Mouse (Mus musculus) ES-CJ7 (cell line): ENCODE measurements around the gene Adcy10.

Source experiments
- DNase-seq: peaks from one replicate; pipeline ENCODE4 v3.0.0; 2011; ENCODE audit warnings: low read depth, low spot score

The Adcy10 gene

DNA sequence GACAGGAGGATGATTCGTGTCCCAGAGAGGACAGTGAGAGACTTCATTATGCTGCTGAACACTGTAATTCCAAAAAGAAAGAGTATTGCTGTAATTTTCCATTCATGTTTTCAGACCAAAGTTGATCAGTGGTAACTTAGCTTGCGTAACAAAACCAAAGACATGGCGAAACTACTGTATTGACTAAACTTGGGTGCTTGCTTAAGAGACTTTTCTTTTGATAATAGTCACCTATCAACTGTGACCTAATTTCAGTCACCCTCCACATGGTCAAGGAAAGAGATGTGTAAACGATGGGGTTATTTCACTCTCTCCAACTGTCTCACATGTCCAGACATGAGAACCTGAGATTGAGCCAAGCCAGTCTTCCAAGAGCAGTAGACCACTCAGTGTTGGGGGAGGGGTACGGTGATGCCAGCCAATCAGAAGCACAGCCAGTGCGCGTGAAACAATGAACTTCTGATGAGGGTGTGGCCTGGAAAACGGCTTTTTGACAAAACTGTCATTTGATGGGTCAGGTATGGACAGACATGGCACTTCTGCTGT is at the start of gene Adcy10:
Adcy10 (plus strand) TSS at position 496 of the 546 bp plus-strand sequence.
- peak; percentile 4 for DNase-seq

DNA sequence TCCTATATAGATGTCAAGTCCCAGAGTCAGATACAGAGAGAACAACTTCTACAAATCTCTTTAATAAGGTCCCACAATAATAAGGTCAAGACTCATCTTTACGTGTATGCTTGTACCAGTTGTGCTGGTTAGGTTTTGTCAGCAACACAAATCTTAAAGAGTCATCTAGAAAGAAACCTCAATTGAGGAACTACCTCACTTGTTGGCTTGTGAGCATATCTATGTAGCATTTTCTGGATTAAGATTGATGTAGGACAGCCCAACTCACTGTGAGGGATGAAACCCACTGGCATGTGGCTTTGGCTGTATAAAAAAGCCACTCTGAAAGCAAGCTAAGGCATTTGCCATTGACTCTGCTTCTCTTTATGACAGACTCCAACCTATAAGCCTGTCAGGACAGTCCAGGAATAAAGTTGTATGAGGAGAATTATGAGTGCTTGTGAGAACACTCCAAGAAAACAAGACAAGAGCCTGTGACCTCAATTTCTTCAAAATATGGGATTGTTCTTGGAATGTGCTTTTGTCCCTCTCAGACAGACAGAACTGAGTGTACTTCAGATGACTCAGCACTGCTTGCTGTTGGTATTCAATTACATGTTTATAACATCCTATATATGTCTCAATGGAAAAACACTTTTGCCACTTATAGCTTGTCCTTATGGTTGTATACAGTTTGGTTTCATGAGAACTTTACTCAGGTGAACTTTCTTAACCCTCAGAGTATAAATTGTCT is 46.5 kb upstream of the Adcy10 start:
- DNase-seq, result no peak

DNA sequence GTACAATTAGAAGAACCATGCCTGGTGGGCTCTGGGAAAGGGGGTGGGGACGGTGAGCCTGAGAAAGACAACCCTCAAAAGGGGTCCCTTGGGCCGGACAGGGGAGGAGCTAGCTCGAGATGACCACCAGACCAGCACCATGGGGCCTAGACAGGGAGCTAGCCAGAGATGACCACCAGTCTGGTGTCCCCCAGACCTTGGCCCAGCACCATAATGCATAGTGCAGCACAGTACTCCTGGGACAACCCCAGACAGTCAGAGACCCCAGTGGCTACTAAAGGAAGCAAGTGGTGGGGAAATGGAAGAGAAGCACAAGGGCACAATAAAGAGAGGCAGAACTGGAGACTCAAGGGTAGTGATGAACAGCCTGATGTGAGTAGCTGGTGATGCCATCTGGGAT is 44.2 kb upstream of the Adcy10 start:
- no peak for DNase-seq

DNA sequence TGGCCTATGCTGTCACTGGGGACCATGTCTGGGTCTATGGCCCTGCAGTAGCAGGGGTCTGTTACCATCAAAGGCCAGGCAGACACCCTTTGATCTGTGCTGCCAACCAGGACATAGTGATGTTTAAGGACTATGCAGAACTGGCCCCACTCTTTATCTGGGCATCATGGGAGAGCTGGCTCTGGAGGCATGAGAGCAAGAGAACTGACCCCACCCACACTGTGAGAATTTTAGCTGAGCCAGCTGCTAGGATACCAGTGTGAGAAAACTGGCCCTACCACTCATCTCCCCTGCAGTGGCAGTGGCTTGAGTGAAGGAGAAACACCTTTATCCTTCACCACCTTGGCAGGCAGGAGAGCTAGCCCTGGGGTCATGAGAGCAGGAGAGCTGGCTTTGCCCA is 43.8 kb upstream of the Adcy10 start:
- no peak for DNase-seq

DNA sequence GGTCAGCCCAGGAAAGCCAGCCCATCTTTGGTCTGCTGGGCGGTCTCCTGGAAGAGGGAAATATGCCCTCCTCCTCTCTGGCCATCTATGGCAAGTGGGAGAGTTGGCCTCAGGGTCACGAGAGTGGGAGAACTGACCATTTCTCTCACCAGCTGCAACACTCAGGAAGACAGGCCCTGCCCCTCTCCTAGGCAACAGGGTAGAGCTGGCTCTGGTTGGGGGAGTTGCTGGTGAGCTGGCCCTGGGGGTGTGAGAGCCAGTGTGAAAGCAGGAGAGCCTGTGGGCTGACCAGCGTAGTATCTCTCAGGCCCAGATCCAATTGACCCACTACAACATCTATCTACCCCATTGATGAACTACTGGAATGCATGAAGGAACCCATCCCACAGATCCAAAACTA is 43.3 kb upstream of the Adcy10 start:
- DNase-seq, result no peak

DNA sequence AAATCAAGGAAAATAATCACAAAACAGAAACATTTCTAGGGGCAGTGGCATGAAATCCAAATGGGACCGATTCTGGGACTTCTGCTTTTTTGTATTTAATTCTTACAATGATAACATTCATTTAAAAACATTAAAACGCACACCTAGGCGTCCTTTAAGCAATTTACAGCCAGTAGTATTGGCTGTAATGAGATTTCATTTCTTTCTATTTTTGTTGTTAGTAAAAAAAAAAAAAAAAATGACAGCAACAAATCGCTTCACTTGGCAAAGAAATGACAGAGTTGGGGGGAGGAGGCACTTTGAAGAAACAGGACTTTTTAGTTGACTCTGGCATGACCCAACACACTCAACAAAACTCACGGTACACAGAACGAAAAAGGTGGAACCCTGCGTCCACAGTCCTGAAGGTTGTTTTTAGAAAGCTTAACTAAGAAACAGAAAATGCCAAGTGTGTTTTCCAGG is 25.9 kb upstream of the Adcy10 start:
- DNase-seq, result no peak

DNA sequence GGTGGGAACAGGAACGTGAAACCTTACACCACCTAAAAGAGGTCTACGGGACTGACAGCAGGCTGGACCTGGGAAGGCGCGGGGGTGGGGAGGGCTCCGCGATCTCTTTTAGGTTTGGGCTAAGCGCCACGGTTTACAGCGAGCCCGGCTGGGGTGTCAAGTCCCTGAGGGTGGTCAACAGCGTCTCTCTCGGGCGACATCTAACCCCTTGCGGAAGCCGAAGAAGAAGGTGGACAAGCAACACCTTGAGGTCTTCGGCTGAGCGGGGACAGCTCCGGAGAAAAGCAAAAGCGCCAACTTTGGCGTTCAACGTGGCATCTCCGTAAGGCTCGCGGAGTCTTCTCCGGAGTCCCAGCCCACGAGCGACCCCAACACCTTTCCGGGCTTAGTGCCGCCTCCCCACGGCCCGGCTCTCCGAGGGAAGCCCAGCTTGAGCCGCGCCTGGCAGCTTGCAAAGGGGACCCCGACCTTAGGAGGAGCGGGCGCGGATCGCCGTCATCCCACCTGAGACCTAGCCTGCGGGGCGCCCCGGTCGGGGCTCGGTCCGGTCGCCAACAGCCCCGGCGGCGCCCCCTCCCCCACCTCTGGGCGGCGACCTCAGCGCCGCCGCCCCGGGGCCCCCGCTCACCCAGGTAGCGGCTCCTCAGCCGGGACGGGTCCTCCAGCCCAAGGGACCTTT is 25.3 kb upstream of the Adcy10 start:
- peak; percentile 58 for DNase-seq

DNA sequence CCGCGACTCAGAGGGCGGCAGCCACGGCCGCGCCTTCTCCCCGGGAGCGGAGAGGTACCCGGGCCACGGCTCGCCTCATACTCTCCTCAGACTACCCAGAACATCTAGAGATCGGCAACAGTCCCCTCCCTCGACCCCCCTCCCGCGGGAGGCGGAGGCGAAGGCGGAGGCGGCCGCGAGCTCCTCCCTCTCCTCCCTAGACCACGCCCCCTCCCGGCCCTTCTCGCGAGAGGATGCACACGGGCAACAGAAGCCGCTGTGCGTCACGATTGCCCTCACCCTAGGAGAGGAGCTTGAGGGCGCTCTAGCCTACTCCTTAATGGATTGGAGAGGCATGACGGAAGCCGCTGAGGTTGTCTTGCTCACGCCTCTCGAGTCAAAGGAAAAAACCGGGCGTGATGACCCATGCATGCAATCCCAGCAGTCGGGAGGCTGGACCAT is 24.6 kb upstream of the Adcy10 start, which contains the start of the genes Dcaf6 and Mpc2:
Dcaf6 (minus strand) TSS at position 116 of the 441 bp plus-strand sequence.
Mpc2 (plus strand) TSS at position 278 of the 441 bp plus-strand sequence.
- DNase-seq, result peak; percentile 99

DNA sequence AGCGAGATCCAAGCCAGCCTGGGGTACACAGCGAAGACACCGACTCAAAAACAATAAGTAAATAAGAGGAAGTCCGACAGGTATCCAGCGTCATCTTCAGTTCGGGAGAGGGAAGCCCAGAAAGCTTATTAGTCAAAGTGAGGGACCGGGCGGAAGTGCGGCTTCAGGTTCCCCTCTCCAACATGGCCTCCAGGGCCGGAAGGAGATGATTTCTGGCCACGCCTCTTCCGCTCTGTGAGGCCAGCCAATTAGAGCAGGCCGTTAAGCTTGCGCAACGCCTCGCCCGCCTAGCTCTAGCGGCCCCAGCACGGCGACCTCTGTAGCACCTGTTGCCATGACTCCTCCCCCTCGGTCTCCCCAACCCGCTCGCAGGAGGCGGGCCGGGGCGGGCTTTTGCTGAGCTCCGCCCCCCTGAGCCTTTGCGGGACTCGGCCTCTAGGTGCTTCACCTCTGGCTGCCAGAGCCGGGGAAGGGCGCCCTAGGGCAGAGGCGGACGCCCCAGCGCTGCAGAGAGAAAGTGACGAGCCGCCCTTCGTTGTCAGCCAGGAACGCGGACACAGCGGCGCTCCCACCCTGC is 24.1 kb upstream of the Adcy10 start:
- DNase-seq, result peak; percentile 100

DNA sequence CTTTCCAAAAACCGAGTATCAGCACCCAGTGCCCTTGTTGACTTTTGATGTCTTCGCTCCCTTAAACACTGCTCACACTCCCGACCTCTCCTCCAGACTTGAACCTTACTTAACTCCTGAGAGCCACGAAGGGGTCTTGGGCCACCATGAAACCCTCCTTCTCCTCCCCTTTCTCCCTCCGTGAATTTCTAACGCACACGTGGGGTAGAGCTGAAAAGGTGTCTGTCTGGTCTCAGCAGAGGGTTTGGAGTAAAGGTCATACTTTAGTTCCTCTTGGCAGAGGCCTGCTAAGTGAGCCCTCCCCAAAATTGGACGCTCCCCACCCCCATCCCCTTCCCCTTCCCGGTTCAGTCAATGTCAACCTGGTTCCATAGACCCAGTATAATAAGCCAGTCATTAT is 23.3 kb upstream of the Adcy10 start:
- peak; percentile 34 for DNase-seq

DNA sequence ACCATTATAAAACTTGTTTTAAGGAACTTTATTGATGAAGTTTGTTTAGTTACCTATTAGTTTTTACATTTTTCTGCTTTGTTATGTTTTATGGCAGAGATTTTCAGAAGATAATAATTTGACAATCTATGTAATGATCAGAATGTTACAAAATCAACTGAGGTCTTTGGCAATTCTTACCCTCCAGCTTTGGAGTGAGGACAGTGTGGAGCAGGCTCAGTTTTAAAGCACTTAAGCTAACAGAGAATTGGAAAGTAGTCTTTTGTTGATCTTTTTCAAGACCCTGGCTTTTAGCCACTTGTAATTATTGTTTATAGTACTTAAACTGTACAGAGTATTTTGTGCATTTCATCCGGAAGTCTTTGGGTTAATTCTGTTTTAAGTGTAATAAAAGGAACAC is 22.1 kb upstream of the Adcy10 start:
- DNase-seq, result no peak

DNA sequence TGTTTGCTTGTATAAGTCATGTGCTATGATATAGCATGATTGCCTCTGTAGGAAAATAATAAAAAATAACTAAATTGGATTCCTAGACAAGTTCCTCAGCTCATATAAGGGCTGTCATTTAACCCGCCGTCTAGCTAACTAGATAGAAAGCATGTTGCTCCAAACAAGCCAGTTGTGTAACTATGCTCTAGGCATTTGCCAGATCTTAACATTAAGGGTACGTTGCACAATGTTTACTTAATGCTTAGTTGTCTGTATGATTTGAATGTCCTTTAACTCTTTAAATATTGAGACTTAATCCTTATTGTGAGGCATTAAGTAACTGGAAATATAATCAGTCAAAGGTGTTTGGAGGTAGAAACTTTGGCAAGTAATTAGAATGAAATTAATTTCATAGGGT is 20.4 kb upstream of the Adcy10 start:
- no peak for DNase-seq

DNA sequence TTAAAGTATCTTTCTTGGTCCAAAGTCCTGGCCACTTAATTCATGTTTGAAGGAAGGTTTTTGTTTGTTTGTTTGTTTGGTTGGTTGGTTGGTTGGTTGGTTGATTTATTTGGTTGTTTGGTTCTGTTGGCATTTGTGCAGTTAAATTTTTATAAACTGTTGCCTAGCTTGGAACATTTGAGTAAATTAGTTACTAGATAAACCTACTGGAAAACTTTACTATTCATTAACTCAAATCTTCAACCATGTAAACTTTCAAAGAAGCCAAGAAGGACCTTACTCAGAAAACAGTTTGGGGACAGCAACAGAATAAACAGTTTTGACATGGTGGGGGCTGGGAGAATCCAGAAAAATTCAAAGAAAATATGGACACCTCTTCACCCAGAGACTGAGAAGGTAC is 16.0 kb upstream of the Adcy10 start:
- no peak for DNase-seq

DNA sequence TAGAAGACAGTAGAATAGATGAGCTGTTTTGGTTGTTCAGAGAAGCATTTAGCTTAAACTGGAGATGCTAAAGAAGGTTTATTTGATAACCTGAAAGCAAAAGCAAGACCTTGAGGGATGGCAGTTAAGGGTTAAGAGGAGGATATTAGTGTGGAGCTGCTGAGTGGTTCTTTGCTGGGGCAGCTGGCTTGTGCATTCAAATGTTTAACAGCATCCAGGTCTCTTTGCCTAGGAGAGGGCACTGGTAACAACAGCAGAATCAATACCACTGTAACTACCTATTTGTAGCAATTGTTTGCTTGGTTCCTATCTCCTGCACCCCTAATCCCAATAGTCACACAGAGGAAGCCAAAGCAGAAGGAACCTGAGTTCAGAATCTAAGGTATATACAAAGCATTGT is 15.3 kb upstream of the Adcy10 start:
- DNase-seq, result no peak

DNA sequence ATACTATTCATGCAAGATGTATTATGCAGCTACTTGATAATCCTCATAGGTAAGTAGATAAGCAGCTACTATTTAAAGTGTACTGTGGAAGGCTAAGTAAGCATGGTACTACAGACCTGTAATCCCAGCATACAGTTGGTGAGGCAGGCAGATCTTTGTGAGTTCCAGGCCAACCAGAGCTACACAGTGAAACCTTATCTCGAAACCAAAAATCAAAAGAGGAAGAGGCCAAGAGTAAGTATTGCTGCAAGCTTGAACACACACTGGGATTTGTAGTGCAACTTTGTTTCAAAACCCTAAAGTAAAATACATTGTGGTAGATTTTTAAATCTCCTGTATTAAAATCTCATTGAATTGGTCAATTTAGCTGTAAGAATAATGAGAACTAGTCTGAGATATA is 13.5 kb upstream of the Adcy10 start:
- DNase-seq, result no peak

DNA sequence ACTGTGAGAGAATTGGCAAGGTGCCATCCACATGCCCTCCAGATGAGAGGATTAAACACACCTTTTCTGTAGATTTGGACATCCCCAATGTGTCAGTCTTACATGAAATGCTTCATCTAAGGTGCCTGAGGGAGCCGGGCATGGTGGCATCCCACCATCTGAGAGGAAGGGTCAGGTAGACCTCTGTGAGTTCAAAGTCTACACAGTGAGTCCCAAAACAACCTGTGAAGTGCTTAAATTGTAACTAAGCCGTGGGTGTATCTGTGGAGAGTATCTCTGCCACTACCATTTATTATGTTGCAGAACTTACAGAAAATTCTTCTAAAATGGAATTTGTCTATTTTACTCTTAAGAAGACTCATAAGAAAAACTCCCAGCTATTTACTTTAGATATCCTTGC is 1.1 kb downstream of the Adcy10 start:
- no peak for DNase-seq

DNA sequence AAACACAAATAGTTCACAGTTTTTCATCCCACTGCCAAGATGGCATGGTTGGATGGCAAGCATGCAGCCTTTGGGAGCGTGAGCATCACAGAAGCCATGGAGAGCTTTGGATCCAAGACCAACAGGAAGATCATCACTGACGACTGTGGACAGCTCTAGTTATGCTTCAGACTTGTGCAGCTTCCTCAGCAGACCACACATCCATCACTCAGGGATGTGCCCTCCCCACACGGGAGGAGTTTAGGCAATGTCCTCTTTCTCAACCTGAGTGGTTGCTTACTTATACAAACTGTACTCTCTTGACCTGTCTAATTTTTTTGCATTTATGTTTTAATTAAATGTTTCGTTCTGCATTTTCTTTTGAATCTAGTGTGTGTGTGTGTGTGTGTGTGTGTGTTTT is 4.2 kb downstream of the Adcy10 start:
- no peak for DNase-seq

DNA sequence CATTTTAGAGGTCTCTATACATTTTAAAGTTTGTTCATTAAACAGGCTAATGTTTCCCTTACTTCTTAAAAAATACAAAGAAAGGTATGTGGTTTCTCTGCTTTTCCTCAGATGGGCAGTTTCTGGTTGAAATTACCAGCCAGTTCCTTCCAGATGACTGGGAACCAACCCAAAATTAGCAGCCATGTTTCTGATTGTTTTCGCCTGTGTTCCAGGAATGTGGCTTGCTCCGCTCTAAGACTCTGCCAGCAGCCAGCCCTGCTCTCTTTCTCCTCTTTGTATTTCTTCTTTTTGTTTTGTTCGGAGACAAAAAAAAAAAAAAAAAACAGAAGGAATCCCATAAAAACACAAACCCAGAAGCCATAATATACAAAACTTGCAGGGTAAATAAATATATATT is 13.9 kb downstream of the Adcy10 start:
- DNase-seq, result no peak

DNA sequence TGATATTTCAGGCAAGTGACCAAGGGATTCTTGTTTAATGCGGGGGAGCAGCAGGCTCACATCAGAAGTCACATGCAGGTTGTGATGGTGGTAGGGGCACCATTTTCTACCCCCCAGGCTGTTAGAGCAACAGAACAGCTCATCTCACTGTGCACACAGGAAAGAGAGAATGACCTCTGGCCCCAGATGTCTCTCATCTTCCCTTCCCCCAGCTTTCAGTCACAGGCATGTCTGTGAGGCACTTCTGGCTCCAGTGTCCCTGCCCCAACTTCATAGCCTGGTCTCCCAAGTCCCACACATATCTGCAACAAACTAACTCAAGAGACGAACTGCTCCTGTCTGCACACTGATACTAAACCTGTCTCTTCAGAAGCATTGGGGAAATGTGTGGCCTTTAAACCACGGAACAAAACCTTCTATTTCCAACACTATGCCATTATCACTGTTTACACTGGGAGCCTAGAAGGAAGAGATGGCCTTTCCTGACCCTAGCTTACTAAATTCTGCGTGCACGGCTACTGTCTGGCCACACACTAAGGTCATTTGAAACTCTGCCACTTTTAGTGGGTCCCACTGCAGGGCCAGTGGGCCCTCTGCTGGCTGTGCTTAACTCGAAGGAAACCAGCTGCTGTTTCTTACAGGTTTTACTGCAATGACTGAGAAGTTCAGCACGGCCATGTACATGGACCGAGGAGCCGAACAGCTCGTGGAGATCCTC is 18.5 kb downstream of the Adcy10 start:
- DNase-seq, result no peak

DNA sequence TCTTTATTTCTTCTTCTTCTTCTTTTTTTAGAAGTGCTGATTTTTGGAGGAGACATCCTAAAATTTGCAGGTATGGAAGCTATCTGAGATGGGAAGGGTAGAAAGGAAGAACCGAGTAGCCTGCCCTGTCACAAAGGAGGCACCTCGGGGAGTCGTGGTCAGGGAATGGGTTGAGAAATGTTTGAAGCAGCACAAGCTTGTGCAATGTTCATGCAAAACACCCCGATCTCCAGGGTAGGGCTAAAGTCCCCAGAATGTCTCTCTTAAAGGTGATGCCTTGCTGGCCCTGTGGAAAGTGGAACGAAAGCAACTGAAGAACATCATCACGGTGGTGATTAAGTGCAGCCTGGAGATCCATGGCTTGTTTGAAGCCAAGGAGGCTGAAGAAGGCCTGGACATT is 21.3 kb downstream of the Adcy10 start:
- DNase-seq, result no peak

DNA sequence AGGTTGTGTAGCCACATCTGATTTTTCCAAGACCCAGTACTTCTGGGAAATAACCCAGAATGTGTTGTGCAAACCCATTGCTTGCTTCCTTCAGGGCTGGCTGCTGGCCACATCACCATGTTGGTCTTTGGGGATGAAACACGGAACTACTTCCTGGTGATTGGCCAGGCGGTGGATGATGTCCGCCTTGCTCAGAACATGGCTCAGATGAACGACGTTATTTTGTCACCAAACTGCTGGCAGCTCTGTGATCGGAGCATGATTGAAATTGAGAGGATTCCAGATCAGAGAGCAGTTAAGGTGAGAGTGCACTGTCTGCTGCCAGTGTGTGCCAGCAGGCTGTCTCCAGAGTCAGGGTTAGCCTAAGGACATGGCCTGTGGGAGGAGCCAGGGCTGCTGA is 25.2 kb downstream of the Adcy10 start:
- no peak for DNase-seq

DNA sequence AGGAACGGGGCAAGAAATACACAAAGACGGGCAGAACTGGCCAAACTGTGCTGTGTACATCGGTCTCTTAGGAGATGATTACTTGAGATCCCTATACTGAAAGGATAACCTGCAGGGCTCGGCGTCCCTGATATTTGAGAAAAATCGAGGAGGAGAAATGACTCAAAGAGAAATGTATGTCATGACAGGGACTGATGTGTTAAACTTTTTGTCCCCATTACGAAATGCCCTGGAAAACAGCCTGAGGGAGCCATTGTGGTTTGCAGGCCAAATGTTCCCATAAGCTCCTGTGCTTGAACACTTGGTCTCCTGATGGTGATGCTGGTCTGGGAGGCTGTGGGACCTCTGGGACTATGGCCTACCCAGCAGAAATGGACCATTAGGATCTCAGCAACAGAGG is 35.7 kb downstream of the Adcy10 start:
- DNase-seq, result no peak
